Mouse (Mus musculus): Measurements from ENCODE around the gene Rogdi. TPM values are rescaled to one million over a fixed set of nuclear protein-coding genes. Genes with fewer than 3 reads are reported as not detected.

The Rogdi gene
- polyA plus RNA-seq (2017; shearing (Covaris generic)) = 18.3 TPM

DNA sequence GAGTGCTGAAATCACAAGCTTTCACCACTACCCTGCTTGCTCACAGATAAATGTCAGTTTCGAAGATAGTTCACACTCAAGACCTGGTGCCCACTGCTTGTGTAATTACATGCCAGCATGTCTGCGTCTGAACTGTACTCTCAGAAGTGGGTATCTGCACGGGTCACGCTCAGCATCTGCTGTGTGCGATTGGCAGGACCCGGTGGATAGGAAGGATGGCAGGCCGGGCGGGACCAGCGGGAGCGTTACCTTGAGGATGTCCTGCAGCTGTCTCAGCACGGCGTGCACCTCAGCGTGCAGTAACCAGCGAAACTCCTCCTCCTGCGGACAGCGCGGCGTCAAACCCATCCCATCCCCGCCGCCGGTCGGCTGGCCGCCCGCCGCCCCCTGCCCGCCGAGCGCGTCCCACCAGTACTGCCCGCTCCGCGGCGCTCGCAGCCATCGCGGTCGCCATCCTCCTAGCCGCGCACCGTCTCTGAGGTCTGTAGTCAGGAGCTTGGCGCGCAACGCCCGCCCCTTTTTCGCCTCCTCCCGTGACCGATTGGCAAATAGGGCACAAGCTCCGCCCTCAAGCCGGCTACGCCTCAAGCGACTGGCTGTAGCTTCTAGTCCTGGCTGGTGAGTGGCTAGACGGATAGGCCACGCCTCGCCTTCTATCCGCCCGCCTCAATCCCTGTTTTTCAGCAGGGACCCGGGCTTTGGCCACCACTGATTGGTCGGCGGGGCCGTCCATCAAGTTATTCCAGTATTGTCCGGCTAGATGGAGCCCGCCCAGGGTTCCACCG is at the start of gene Rogdi:
Gene Rogdi (minus strand): TSS at position 500 of the 785 bp plus-strand sequence.

GRCm38 (mm10) chr16:5049774-5050234 is 36.5 kb upstream of the Rogdi start, which contains the start of the genes Glyr1 and Ubn1:
Gene Glyr1, minus strand, starts transcription at chr16:5049863.
Gene Ubn1, plus strand, starts transcription at chr16:5050057.

DNA sequence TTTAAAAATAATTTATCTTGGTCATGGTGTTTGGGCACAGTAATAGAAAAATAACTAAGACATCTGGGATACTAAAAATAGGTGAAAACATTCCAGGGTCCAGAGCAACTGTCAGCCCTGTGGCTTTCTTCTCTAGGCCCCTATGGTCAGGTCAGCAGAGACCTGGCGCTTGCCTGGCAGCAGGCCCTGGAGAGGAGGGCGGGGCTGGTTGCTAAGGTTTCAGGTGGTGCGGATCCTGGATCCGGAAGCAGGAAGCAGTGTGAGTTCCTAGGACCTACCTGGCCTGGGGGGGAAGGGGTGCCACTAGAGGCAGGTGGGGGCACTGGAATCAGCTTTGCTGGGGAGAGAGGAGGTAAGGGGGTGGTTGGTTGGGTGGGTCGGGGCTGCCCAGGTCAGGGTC is 6.3 kb downstream of the Rogdi start, which contains the start of gene Smim22:
Gene Smim22 (plus strand): TSS at position 222 of the 400 bp plus-strand sequence.

DNA sequence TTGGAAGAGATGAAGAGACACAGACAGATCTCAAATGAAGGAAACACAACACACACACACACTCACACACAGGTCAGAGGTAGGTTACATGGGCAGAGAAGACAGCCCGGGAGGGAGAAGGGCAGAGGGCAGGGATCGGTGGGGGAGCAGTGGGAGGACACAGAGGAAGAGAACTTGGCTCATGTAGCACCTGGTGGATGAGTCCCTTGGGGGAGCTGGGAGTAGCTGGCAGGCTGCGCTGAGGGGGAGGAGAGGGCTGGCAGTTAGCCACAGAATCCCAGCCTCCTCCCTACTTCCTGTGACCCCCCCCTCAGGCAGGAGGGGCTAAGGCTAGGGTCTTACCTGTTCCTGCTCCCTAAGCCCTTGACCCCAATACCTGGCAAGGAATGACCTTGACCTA is 15.8 kb downstream of the Rogdi start, which contains the start of gene Sept12:
Gene Sept12 (minus strand): TSS at position 300 of the 400 bp plus-strand sequence.

DNA sequence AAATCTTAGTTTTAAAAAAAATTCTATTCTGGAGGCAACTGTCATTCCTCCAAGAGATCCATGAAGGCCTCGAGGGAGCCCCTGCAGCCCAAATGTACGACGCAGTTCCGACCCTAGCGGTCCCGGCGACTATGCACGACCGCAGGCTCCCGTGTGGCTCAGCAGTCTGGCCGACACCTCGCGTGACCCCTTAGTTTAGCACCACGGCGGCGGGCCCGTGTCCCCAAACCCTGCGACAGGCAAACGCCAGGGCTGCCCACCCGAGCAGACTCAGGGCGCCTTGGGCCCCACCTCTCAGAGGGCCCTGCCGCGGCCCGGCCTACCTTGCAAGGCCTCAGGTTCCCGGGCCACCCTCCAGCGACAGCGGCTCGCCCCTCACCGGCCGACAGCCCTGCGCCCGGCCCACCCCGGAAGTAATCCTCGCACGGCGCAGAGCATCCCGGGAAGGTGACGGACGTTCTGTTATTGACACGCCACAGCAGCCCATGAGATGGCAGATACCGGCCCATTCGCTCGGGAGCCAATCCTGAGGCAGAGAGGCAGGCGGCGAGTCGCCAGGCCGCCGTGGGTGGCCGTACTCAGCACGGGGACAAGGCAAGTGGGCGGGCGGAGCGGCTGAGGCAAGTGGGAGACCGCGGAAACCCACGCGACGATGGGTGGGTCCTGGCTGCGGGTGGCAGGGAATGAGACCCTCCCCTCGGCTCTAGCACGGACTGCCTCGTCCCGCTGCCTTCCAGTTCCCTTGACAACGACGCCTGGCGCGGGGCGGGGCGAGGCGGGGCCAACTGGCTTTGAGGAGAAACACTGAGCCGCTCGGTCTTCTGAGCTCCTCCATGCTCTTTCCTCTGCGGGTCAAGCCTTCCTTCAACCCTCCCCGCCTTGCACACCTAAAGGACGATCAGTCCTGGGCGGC is 49.3 kb downstream of the Rogdi start, which contains the start of gene Anks3:
Gene Anks3 (minus strand): TSS at position 409 of the 913 bp plus-strand sequence.

Other genes with a start within 250 kb of the Rogdi start
- 42.4 TPM for gene Cdip1, start 223.3 kb downstream of the Rogdi start, polyA plus RNA-seq (2017; shearing (Covaris generic))
- gene 4930562C15Rik, start 178.1 kb downstream of the Rogdi start, polyA plus RNA-seq (2017; shearing (Covaris generic)) = 0.53 TPM
- gene Ubald1, start 133.2 kb downstream of the Rogdi start, polyA plus RNA-seq (2017; shearing (Covaris generic)) = 52.3 TPM
- 66.5 TPM for gene Mgrn1, start 127.3 kb downstream of the Rogdi start, polyA plus RNA-seq (2017; shearing (Covaris generic))
- 164 TPM for gene Nudt16l1, start 74.8 kb downstream of the Rogdi start, polyA plus RNA-seq (2017; shearing (Covaris generic))
- 80.4 TPM for gene Anks3, start 49.3 kb downstream of the Rogdi start, polyA plus RNA-seq (2017; shearing (Covaris generic))
- not detected for gene Sept12, start 15.7 kb downstream of the Rogdi start, polyA plus RNA-seq (2017; shearing (Covaris generic))
- gene Smim22, start 6.3 kb downstream of the Rogdi start, polyA plus RNA-seq (2017; shearing (Covaris generic)) = not detected
- gene Glyr1, start 36.3 kb upstream of the Rogdi start, polyA plus RNA-seq (2017; shearing (Covaris generic)) = 176 TPM
- 19.2 TPM for gene Ubn1, start 36.5 kb upstream of the Rogdi start, polyA plus RNA-seq (2017; shearing (Covaris generic))
- gene Ppl, start 118.9 kb upstream of the Rogdi start, polyA plus RNA-seq (2017; shearing (Covaris generic)) = 0.20 TPM
- 0.05 TPM for gene Sec14l5, start 133.6 kb upstream of the Rogdi start, polyA plus RNA-seq (2017; shearing (Covaris generic))
- gene Nagpa, start 190.5 kb upstream of the Rogdi start, polyA plus RNA-seq (2017; shearing (Covaris generic)) = 15.5 TPM
- gene AU021092, start 208.7 kb upstream of the Rogdi start, polyA plus RNA-seq (2017; shearing (Covaris generic)) = 0.20 TPM
- 33.0 TPM for gene Alg1, start 220.1 kb upstream of the Rogdi start, polyA plus RNA-seq (2017; shearing (Covaris generic))
- 47.9 TPM for gene Eef2kmt, start 242.4 kb upstream of the Rogdi start, polyA plus RNA-seq (2017; shearing (Covaris generic))

Data from activated CD4-positive, CD25-positive, alpha-beta regulatory T cell, adult 9 weeks (primary cell).